Mouse (Mus musculus) E14TG2a.4 (cell line): ENCODE results near the gene Dlx3.

Experiments
- CTCF ChIP-seq: conservative IDR thresholded peaks from 2 replicates; pipeline ENCODE4 v1.5.1; 2014; ENCODE audit warnings: low read length
- POU5F1 ChIP-seq: IDR thresholded peaks from 2 replicates; pipeline ENCODE4 v1.6.1; 2014; ENCODE audit warnings: low read length, borderline replicate concordance

- TF ChIP-seq CTCF (no peak), POU5F1 (no peak)
These were observed 17.4 kb downstream of the Dlx3 start for GRCm38 (mm10) chr11:95137281-95137680.
